Mouse (Mus musculus) cerebellum, adult 9-11 months (tissue): ENCODE measurements around the gene Mroh8.
"Not testable (repeated sequence)": the region's sequence is repeated elsewhere in the genome, so short reads cannot be mapped to it uniquely, and the experiment has no call there.

ENCODE experiments used
- DNase-seq: peaks from one replicate; pipeline ENCODE4 v3.0.0; 2022

Mroh8 gene

GRCm38 (mm10) chr2:157287542-157287941 is 8.2 kb upstream of the Mroh8 start:
- peak; percentile 23 for DNase-seq

- DNase-seq = no peak
Observed at GRCm38 (mm10) chr2:157283321-157283720, 4.0 kb upstream of the Mroh8 start.

DNA sequence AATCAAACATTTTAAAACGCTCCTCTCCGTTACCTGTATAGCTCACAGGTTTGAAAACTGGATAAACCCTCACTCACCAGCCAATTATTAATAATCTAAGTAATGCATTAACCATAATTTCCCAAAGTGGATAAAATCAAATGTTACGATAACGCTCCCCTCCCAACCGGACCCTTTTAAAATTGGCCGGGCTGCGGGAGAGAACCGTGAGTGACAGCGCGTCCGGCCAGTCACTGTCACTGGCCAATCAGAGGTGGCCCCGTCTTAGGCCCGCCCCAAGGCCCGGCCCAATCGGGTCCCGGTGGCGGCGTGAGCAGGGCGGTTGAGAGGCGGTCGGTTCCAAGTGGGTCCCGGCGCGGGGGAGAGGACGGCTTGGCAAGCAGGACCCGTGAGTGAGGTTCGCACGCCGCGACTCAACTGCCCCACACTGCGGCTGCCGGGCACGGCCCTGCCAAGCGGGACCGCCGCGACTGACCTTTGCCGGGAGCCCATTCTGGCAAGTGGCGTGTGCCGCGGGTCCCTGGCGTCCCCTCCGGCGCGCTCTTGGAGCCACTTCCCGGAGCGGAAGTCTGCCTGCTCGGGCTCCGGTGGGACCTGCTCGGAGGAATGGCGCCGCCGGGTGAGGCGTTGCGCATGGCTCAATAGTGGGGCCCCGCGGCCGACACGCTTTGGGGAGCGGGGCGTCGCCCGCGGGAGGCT is 483 bp downstream of the Mroh8 start, which contains the start of gene Rpn2:
Gene Rpn2 (plus strand): TSS at position 301 of the 699 bp plus-strand sequence.
- DNase-seq = peak; percentile 96

DNA sequence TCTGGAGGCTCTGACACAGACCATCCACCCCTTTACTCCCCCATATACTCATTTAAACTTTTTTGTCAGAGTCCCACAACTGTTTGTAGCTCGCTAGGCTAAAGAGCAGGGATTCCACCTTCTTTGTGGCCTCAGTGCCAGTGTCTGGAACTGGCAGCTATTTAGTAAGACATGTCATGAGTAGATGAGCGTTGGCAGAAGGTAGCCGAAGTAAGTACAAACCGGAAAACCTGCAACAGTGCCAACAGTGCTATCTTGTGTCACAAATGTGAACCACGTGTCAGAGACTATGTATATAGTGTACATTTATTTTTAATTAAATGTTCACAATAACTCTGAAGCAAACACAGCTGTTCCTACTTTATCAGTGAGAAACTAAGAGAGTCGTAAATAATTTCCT is 15.5 kb downstream of the Mroh8 start:
- no peak for DNase-seq

DNA sequence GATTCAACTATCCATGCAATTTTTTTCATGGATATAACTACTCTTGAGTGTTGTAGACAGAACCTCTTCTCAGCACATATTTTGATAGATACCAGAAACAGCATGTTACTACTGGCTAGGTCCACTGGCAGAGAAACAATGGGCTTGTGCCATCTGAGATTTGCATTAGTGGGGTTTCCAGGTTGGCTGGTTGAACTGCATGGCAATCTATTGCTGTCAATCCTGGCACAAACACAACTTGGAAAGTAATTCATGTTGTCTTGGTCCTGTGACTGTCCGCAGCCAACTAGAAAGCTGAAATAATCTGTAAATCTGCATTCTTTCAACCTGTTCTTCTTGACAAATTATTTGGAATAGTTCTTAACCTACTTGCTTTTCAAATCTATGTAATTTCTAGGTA is 16.2 kb downstream of the Mroh8 start:
- no peak for DNase-seq

DNA sequence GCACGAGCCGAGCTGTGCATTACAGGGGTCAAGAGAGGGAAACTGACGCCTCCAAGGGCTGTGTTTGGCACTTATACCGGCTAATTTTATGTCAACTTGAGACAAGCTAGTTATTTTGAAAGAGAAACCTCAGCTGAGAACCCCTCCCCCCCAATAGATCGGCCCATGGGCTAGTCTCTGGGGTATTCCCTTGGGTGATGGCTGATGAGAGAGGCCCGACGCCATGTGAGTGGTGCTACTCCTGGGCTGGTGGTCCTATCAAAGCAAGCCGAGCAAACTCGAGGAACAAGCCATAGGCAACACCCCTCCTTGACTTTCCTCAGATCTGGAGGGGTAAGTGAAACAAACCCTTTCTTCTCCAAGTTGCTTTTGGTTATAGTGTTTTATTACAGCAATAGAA is 16.8 kb downstream of the Mroh8 start:
- DNase-seq = no peak

DNA sequence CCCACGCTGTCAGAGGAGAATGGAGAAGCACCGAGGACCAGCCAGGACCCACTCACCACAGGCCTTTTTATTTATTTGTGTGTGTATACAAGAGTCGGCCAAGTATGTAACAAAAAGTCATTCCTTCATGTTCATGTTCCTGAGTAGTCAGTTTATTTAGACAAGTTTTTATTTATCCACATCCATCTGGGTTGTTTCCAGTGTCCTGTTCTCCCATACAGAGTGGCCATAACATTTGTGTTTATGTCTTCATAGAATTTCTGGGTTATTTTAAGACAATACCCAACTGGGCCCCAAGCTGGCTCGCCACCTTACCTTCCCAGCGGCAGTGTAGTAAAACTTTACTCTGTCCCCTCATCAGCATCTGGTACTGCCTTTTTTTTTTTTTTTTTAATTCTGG is 17.4 kb downstream of the Mroh8 start:
- no peak for DNase-seq

GRCm38 (mm10) chr2:157259720-157260119 is 19.6 kb downstream of the Mroh8 start:
- DNase-seq = peak; percentile 29

DNA sequence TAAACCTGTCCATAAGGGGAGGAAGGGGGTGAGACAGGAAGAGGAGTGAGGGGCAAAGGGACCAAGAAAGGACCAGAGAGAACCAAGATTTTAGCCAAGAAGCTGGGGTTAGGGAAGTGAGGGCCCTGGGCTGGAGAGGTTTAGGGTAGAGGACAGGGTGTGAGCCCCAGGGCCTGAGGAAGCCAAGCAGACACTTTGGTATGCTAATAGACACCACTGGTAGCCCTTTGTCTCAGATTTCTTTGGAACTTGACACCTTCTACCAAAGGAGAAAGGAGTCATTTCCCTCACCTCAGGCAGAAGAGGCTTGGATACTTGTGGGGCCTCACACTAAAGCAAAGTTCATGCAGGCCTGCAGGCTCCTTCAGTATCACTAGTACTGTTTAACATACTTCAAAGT is 31.2 kb downstream of the Mroh8 start:
- DNase-seq = no peak

- DNase-seq = no peak
Observed at GRCm38 (mm10) chr2:157245603-157246002, 33.7 kb downstream of the Mroh8 start.

DNA sequence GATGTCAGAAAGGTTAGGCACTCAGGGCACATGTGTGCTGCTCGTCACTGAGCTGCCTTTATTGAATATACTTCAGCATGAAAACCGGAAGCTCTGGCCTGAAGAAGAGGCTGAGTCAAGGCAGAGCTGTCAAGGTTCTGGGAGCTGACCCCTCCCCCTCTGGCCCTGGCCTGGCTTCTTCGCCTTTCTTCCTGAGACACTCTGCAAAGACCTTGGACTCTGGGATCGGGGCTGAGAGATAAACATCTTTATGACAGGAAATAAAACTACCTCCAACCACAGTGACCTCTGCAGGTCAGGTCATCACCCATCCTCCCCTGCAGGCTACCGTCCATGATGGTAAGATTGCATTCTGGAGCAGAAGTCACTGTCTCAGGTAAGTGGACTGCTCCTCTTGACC is 34.3 kb downstream of the Mroh8 start:
- DNase-seq = no peak

- DNase-seq = no peak
Observed at GRCm38 (mm10) chr2:157235946-157236345, 43.4 kb downstream of the Mroh8 start.

GRCm38 (mm10) chr2:157221916-157222315 is 57.4 kb downstream of the Mroh8 start:
- not testable (repeated sequence) for DNase-seq

GRCm38 (mm10) chr2:157220108-157220507 is 59.2 kb downstream of the Mroh8 start:
- no peak for DNase-seq

GRCm38 (mm10) chr2:157211731-157212130 is 67.6 kb downstream of the Mroh8 start:
- no peak for DNase-seq

DNA sequence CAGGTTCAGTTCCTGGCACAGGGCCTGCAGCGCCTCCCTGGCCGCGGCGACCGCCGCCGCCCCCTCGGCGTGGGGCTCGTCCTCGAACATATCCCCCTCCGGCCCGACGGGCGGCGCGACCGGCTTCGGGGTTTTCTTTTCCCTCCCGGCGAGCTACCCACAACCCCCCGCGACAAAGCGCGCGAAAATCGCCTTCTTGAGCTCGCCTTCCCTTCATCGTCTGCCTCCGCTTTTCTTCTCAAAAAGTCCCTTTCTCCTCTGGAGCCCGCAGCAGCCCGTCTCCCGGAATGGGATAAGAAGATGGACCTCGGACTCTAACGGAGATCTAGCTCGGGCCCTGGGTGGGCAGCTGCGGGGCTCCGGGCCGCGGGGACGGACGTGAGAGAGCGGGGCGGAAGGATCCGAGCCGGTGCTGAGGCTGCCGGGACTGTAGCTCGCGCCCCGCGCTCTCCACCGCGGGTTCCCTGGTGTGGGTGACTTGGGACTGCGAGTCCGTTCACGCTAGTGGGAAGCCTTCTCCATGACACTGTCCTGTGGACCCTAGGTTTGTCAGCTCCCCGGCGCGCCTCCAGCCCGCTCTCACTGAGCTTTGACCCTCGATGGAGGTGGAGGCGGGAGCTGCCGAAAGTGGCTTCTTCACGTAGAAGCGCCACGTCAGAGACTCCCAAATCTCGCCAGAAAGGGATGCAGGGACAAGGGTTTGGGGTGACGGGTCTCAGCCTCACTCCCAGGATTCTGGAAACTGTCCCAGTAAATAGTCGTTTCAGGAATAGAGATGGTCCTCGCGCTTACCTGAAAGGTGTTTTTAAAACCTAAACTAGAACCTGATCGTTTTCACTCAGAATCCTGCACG is 74.8 kb downstream of the Mroh8 start, which contains the start of gene Rbl1:
Gene Rbl1 (minus strand): TSS at position 169 of the 853 bp plus-strand sequence.
- peak; percentile 89 for DNase-seq

DNA sequence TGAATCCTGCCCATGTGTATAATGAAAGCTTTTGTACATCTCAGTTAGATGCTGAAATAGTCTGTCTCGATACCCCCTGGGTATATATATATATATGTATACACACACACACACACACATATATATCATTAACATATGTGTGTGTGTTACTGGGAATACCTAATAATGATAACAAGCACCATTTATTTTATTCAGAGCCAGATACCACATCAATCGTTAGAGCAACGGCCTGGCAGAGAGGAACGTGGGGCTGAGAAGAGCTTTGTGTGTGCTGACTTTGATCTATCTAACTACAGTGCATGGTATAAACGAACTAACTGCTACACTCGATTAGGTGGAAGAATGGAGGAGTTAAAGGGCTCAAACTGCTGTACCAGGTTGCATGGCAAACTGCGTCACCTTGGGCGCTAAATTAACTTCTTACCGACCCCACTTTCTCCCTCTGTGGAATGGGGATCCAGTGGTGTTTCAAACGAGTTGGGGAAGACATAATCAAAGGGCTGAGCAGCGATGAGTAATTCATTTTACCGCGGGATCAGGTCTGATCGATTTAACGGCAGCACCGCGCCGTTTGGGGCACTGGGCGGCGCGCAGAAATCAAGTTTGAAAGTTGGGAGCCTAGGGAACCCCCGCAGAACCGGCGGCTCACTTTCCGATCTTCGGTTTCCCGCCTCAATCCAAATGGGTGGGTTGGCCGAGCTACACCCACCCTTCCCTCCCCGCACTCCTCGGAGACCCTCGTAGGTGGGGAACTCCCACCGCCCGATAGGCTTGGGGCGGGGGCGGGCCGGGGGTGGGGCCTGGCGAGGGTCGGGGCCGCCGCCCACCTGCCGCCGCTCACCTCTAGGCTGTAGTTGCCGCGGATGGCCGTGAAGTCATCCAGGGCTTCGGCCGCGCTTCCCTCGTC is 75.6 kb downstream of the Mroh8 start:
- peak; percentile 36 for DNase-seq

- DNase-seq = no peak
Observed at GRCm38 (mm10) chr2:157203026-157203425, 76.3 kb downstream of the Mroh8 start.

- no peak for DNase-seq
Observed at GRCm38 (mm10) chr2:157202361-157202760, 77.0 kb downstream of the Mroh8 start.

GRCm38 (mm10) chr2:157201081-157201830 is 78.1 kb downstream of the Mroh8 start:
- no peak for DNase-seq

DNA sequence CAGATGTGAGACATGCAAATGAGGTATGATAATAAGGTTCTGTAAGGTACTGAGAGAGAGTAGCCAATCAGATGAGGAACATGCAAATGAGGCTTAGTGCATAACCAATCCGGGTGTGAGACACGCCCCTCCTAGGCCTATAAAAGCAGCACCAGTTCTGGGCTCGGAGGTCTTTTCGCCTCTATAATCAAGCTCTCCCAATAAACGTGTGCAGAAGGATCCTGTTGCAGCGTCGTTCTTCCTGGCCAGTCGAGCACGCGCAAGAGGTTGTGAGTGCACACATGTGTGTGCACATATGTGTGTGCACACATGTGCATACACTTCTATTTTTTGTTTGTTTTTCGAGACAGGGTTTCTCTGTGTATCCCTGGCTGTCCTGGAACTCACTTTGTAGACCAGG is 80.9 kb downstream of the Mroh8 start:
- not testable (repeated sequence) for DNase-seq

- DNase-seq = no peak
Observed at GRCm38 (mm10) chr2:157190651-157191050, 88.7 kb downstream of the Mroh8 start.
